Mouse (Mus musculus) frontal cortex, postnatal 10 days (tissue): ENCODE measurements around the gene Vmn1r129.
"Not testable (repeated sequence)": the region's sequence is repeated elsewhere in the genome, so short reads cannot be mapped to it uniquely, and the experiment has no call there.

Experiments used
- DNase-seq, 2 experiments: peaks; one replicate each; pipeline ENCODE4 v3.0.0; 2022; ENCODE audit warnings: low spot score in 2 of 2, mixed read lengths in 1 of 2

The Vmn1r129 gene

GRCm38 (mm10) chr7:21361191-21361590, at the start of gene Vmn1r129:
Gene Vmn1r129, minus strand, starts transcription at chr7:21361291.
- not testable (repeated sequence) for DNase-seq

GRCm38 (mm10) chr7:21349073-21349472, 12.0 kb downstream of the Vmn1r129 start, which contains the start of gene Vmn1r128:
Gene Vmn1r128, plus strand, starts transcription at chr7:21349373.
- DNase-seq, result not testable (repeated sequence)

DNA sequence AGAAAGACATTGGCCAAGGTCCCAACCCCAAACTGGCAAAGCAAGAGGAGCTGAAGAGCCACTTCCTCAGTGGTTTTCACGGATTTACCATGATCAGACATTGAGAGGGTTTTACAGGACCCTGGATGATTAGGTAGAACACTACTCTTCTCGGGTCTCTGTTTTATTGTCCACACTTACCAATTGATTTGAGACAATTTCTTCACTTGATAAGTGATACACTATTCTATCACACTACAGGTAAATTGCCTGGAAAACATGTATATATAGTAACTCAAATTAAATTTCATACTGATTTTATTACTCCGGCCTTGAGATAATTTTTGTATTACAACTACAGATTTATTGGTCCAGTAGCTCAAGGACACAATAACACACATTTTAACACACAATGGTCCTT, 41.3 kb downstream of the Vmn1r129 start, which contains the start of gene Vmn1r127:
Gene Vmn1r127, minus strand, starts transcription at position 101 of the 400 bp plus-strand sequence.
- not testable (repeated sequence) for DNase-seq
